Mouse (Mus musculus) frontal cortex, adult (tissue): ENCODE results near the gene Vim.
A peak's percentile ranks its signal among the peaks of the same experiment; 100 is the strongest.

Experiments
- ATAC-seq: cut with Nextera tagmentation; 2 replicates; pipeline ENCODE4 v1.9.2; 2017; ENCODE audit warnings: mild to moderate bottlenecking, moderate library complexity, mixed read lengths; ENCODE audit not compliant: low TSS enrichment

Vim gene

GRCm38 (mm10) chr2:13573408-13574065, at the start of gene Vim:
TSS of gene Vim (plus strand) at chr2:13573927.
- peak; percentile 51 for ATAC-seq

DNA sequence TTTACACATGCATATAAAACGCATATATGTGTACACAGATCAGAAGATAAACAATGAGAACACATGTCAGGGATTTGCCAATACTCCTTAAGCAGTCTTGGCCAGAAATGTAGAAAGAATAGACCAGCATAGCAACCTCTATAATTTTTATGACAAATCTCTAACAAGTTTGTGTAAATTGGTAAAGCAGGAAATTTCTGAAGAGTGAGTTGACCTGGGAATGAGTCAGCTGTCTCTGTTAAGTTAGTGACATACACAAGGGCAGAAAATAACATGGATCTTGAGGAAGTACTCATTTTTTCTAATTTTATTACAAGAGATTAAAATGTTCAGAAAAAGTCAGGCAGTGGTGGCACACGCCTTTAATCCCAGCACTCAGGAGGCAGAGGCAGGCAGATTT, 47.5 kb upstream of the Vim start:
- no peak for ATAC-seq

- no peak for ATAC-seq
Observed at GRCm38 (mm10) chr2:13527125-13527524, 46.6 kb upstream of the Vim start.

DNA sequence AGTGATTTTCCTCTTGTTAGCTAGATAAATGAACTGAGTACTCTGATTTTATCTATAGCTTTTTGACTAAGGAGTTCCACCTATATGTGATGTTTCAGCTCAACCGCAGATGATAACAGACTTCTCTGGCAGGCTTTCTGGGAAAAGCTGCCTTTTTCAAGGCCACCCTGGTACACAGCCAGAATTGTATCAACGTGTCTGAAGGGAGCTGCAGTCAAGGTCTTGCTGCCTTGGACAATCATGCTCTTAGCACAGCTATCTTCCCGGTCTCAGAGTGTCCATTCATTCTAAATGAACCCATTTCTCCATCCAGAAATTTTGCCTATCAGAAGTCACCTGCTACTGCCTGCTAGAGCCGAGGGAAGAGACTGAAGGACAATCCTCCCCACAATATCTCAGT, 46.2 kb upstream of the Vim start:
- ATAC-seq, result 0 out of 2 replicates have a peak, but pooled peaks have one; percentile 6

DNA sequence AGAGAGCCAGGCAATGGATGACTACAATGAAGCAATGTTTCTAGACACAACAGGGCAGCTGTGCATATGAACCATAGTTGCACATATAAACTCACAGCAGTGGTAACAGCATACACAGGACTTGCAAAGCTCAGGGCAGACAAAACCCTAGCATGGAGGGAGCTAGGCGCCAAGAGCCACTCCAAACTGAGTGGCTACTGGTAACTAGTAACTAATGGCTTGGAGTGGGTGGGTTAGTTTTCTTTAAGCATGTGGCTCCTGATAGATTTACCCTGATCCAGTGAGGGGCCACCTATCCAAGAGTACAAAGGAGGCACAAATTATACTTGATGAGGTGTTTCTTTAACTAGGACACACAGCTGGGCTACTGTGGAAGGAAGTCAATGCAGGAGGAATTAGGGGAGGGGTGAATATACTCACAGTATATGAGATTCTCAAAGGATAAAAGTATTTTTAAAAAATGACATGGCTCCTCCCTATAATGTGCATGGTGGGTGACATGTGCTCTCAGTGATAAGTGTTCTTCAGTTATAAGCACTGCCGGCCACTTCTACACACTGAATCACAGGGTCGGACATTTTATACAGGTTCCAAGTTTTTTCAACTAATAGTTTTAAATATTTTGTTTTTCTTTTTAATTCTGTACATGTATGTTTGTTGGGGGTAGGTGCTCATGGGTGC, 44.3 kb upstream of the Vim start:
- ATAC-seq, result no peak

- no peak for ATAC-seq
Observed at GRCm38 (mm10) chr2:13530639-13531038, 43.1 kb upstream of the Vim start.

DNA sequence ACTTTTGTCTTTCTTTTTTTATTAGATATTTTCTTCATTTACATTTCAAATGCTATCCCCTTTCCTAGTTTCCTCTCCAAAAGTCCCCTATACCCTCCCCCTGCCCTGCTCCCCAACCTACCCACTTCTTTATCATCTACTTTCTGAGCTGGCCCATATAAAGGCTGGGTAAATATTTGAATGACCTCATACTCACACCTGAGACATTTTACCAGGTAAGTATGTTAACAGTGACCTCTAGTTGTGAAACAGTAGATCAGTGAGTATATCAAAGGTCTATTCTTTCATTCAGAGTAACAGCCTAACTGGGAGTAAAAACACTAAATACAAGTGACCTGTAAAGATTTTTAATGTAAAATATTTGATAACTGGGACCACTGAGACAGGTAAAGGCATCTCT, 37.0 kb upstream of the Vim start:
- ATAC-seq, result no peak

GRCm38 (mm10) chr2:13537733-13538132, 36.0 kb upstream of the Vim start:
- no peak for ATAC-seq

DNA sequence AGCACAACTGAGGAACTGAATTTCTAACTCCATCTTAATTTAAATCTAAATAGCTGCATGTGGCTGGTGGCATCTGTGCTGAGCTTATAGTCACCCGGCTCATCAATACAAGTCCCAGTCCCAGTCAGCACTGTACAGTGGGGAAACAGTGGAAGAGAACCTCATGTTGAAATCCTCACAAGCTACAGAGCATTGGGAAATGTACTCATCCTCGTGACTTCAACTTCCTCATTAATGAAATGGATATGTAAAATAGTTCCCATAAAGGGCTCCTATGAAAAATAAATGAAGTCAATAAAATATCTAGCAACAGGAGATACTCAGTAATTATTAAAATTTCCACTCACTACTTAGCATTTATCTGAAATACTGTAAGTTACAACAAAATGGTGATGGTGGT, 35.5 kb upstream of the Vim start:
- no peak for ATAC-seq

GRCm38 (mm10) chr2:13538704-13539377, 34.9 kb upstream of the Vim start:
- ATAC-seq, result no peak

DNA sequence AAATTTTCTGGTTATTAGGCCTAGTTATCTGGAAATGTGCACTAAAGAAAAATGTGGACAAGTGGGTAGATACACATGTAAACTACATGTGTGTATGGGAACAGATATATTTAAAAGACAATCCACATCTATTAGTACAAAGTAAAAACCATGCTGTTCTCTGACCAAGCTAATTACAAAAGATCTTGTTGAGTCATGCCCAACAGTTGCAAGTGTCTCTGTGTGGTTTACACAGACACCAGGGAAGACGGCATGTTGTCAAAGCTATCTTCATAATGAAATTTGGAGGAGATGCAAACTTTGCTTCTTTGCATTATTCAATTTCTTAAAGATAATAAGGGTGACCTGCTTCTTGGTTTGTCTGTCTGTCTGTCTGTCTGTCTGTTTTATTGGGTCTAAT, 33.9 kb upstream of the Vim start:
- no peak for ATAC-seq

DNA sequence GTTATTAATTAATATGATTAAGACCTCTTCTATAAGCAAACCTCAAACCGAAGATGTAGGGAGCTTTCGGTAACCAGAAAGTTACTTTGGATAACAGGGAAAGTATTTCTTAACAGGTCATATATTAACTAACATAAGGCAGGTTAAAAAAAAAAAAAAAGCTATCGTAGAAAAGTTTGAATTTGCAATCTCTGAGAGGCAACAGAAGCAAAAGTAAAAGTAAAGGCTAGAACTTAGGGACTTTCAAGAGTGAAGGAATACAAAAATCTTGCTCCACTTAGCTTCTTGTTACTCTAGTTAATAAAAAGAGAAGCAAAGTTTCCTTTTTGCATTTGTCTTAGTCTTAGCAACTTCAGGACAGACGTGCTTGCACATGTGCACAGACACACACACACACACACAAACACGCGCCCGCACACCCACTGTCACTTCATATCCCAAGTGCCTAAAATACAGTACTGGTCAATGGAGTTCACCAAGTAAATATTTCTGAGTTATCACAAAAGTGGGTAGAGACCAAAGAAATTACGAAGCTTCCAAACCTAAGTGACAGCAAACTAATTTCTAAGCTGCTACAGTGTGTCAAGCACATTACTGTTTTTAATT, 30.1 kb upstream of the Vim start:
- 0 out of 2 replicates have a peak, but pooled peaks have one; percentile 8 for ATAC-seq

- ATAC-seq, result peak; percentile 96
Observed at GRCm38 (mm10) chr2:13544193-13544824, 29.4 kb upstream of the Vim start, which contains the start of gene Trdmt1. TSS of gene Trdmt1 (minus strand) at chr2:13544668.

DNA sequence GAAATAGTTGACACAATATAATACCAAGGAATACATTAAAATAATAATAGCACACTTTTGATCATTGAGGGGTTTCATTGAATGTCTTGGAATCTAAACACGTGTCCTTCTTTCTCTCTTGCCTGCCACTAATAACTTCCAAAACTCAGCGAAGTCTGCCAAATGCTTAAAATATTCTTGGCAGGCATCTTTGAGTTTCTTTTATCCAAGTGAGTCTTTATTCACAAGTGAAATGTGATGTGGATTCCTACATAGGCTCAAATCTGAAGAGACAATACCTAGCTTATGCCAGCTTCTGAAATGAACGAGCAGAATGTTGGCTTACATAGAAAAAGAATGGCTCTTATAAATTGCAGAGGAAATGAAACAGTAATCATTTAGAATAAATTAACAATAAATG, 25.0 kb upstream of the Vim start:
- ATAC-seq, result no peak

DNA sequence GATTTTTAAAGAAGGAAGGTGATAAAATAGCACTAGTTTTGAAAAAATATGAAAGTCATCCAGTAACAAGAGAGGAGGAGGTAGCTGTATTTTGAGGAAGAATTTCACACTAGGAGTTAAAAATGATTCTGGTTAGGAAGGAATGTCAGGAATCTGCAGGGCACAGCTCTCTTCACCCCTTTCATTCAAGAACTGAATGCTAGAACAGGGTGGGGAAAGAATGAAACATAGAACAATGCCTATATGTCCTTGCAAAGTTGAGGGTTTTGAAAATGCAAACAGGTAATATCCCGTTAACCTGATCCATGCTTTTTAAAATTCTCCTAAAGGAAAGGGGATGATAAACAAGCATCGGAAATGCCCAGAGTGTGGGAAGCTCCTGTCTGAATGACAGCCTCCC, 19.8 kb upstream of the Vim start:
- 0 out of 2 replicates have a peak, but pooled peaks have one; percentile 28 for ATAC-seq

GRCm38 (mm10) chr2:13556239-13556638, 17.5 kb upstream of the Vim start:
- ATAC-seq, result no peak

DNA sequence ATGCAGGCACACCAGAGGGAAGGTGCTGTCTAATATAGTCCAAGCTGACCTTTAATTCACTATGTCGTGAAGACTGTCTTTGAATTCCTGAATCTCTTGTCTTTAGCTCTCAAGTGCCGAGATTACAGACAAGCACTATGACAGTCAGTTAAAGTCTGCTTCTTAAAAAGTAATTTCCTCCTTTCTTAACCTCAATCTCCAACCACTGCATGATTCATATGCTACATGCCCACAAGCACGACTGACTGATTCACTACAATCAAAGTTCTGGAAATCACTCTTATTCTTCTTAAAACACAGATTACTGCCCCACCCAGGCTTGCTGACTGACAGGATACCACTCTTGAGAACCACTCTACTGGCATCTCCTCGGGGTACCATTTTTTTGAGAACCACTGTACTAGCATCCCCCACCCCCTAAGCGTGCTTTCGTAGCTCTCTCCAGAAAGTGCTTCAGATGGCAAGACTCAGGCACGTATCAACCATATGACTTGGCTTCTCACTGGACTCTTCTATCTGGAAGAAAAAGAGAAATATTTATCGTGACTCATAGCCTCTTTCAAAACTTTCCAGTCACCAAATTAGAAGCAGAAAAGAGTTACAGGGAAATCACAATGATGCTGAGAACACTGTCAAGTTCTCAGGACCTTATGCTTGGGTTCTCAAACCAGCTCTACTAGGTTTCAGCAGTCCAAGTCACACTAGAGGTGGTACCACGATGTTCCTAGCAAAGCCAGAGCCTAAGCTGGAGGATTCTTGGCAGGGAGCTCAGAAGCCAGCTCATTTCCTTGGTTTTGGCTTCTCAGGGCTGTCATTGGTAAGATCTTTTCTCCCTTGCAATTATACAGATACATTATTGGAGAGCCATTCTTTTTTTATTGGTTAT, 16.3 kb upstream of the Vim start:
- ATAC-seq, result peak; percentile 40

GRCm38 (mm10) chr2:13558607-13559262, 15.0 kb upstream of the Vim start:
- peak; percentile 95 for ATAC-seq

GRCm38 (mm10) chr2:13559303-13559702, 14.4 kb upstream of the Vim start:
- ATAC-seq, result no peak

DNA sequence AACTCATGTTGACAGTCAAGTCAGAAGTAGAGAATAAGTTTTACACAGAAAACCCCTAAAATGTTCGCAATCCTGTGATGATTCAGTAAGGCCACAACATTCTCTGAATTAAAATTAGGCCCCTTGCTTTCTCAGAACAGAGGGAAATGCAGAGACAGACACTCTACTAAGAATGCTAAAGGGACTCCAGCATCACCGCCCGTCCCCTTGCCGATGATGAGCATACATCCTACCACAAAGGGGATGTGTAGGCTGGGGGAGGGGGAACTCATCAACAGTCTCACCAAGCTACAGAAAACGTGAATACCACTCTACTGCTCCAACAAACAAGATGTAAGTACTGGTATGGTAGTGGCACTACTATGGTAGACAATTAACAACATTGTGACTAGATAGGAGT, 14.0 kb upstream of the Vim start:
- no peak for ATAC-seq
